Mouse (Mus musculus) thymus, postnatal 10 days (tissue): ENCODE results near the gene Ankrd6.
"Not testable (repeated sequence)": the region's sequence is repeated elsewhere in the genome, so short reads cannot be mapped to it uniquely, and the experiment has no call there.

Source experiments
- DNase-seq, 2 experiments: peaks; one replicate each; pipeline ENCODE4 v3.0.0; 2021; ENCODE audit warnings: low spot score in 2 of 2

Ankrd6 gene

DNA sequence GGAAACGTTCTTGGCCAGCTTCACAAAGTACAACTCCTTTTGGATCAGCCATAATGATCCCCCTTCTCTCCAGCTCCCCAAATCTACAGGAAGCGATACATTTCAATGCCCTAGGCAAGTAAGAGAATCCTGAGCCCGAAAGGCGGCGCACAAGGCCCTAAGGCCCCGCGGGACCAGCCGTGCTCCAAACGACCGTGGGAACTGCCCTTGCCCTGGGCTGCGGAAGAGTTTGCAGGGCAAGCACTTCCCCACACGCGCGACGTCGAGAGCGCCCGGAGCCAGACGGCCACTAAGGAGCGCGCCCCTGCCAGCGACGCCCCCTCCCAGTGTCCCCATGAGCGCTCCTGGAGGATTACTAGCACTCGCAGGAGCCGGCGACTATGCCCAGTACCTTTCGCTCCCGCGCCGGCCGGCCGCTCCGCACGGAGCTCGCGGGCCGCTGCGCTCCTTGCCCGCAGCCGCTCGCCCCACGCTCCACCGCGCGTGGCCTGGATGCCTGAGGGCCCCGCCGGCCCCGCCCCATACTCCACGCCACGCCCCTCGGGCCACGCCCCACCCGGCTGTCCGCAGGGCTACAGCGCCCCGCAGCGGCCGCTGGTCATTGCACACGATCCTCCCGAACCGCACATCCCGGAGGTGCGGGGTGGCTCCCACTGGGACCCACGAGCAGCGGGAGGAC, at the start of gene Ankrd6:
Gene Ankrd6 (minus strand): TSS at position 486 of the 679 bp plus-strand sequence.
- peak; percentile 53 to 80 for DNase-seq

DNA sequence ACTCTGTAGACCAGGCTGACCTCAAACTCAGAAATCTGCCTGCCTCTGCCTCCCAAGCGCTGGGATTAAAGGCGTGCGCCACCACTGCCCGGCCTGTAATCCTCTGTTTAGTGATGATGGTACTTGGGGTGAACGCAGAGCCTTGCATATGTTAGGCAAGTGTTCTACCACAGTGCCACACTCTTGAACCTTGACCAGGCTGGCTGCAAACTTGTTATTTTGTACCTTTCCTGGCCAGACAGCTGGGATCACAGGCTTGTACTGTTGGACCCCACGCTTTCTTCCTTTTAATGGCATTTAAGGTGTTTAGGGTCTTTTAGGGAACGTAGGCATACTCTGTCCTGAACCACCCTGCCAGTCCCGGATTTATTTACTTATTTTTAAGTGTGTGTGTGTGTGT, 48.4 kb upstream of the Ankrd6 start:
- no peak for DNase-seq

DNA sequence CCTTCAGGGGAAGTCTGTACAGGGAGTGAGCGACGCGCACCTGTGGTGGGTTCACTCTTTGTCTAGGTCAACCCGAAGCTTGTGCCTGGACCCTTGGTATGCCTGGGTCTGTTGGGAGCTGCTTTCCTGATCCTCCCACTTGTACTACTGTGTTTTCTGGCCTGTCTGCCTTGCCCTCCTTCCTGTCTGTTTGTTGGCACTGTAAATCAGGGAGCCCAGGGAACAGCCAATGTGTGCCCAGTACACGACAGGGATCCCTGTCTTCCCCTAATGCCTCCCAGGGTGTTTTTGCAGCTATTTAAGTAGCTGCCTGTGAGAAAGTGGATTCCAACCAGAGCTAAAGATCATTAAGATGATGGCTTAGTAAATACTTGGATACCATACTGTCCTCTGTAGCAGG, 46.9 kb upstream of the Ankrd6 start:
- no peak for DNase-seq

DNA sequence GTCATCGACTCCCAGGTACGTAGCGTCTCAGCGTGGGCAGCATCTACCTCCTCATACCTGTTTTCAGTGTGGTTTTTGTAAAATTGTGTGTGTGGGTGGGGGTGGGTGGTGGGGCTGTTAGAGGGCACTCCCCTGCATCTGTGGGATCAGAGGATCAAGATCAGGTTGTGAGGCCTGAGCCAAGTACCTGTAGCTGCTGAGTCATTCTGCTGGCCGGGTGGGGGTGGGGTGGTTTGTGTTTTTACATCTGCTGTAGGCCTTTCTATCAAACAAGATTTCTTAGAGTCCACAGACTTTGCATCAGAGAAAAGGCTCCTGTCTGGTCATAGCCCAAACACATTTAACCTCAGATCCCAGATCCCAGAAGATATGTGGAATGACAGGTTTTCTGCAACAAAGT, 45.4 kb upstream of the Ankrd6 start:
- no peak for DNase-seq

DNA sequence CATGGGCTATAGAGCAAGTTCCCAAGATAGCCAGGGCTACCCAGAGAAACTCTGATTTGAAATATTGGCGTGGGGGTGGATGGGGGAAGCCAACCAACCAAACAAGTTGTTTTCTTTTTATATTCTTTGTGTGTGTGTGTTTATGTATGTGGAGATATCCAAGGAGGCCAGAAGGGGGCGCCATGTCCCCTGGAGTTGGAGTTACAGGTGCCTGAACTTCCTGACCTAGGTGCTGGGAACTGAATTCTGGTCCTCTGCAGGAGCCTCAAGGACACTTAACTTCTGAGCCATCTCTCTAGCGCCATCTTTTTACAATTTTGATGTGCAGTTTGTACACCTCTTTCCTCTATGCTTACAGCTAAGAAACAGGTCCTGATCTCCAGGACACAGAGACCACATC, 43.5 kb upstream of the Ankrd6 start:
- DNase-seq = no peak

DNA sequence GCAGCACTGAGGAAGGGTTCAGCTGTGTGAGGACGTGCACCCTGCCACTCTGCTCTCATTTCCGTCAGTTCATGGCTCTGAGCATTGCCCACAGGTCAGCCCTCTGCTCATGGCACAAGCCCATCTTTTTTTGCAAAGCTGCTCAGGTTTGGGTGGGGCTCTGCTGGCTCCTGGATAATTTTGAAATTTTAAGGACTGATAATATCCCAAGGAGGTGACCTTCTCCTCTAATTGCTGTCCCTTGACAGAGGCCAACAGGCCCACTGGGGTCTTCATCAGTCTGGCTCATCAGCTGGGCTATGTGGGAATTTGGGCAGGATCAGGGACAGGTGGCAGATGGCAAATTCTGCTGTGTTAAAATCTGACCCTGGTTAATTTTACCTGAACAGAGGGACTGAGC, 38.7 kb upstream of the Ankrd6 start:
- no peak for DNase-seq

DNA sequence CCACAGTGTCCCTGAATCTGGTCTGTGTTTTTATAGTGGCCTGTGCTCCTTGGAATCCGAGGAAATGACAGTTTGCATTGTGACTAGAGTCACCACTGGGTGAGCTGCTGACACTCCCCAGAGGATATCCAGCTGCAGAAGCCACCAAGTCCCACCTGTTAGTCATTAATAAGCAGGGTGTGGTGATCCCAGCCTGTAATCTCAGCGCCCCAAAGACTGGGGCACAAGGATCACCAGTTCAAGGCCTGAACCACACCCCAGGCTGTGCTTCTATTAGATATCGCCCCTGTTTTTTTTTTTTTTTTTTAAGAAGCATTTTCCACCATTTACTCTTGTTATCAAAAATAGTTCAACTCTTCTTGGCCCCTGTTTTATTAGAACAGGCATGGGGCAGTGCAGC, 36.4 kb upstream of the Ankrd6 start:
- no peak for DNase-seq

DNA sequence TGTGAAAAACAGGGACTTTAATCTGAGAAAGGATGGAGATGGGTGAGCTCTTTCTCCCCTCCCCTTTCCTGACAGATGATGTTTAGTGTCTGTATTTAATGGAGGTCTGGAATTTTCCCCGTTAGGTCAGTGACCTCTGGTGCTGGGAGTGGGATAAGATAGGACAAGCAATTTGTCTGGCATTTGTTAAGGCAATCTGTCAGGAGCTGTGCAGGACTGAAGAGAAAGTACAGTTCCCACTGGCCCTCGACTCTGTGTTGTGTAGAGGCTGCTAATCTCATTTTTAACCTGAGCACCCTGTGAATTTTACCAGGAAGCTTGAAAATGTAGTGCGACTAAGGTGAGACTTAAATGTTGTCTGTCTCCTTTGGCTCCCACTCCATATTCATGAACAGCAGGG, 35.0 kb upstream of the Ankrd6 start:
- no peak for DNase-seq

DNA sequence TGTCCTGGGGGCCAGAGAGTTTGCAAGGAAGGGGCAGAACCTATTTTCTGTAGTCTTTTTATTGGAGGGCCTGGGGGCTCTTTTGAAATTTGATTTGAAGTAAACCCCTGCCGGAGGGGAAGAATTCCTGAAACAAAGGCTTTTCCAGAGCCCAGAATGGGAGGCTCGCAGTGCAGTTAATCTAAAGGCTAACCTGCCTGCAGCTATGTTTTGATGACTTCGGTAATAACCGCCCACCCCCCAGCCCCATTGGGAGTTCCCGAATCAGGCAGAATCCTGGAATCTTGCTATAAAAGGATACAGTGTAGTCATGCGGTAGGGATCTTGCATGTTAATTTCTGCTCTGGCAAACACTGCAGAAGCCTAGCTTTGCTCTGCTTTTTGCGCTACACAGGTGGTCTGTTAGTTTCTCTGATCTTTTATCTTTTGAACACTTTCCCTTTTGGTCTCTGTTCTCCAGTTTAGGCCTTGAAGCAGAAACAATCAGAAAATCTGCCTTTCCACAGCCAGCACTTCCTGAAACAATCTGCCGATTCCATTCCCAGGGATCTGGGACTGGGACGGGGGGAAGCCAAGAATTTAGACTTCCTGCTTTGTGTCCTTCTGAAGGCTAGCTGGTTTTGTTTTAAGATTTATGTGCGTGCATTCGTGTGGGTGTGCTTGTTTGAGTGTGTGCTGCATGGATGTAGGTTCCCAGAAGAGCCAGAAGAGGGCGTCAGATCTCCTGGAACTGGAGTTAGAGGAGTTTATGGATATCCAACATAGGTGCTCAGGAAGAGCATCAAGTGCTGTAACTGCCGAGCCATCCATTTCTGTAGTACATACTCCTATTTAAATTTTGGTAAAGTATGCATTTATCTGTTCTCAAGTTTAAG, 34.4 kb upstream of the Ankrd6 start:
- DNase-seq = peak; percentile 7 to 32

DNA sequence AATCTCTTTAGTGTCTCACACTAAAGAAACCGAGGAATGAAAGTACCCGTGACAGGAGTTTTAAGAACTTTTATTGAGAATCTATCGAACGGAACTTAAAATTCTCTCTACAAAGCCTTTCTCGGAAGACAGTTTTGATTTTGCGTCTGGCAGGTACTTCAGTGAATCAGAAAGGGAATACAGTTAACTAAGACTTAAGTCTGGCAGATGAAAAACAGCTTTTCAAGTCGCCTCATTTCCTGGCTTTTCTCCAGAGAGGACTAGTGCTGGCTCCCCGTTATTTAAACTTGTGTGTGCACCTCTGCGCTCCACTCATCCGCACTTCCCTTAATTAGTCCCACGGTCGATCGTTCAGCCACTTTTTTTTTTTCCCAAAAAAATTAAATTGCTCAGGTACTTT, 33.6 kb upstream of the Ankrd6 start:
- no peak for DNase-seq

DNA sequence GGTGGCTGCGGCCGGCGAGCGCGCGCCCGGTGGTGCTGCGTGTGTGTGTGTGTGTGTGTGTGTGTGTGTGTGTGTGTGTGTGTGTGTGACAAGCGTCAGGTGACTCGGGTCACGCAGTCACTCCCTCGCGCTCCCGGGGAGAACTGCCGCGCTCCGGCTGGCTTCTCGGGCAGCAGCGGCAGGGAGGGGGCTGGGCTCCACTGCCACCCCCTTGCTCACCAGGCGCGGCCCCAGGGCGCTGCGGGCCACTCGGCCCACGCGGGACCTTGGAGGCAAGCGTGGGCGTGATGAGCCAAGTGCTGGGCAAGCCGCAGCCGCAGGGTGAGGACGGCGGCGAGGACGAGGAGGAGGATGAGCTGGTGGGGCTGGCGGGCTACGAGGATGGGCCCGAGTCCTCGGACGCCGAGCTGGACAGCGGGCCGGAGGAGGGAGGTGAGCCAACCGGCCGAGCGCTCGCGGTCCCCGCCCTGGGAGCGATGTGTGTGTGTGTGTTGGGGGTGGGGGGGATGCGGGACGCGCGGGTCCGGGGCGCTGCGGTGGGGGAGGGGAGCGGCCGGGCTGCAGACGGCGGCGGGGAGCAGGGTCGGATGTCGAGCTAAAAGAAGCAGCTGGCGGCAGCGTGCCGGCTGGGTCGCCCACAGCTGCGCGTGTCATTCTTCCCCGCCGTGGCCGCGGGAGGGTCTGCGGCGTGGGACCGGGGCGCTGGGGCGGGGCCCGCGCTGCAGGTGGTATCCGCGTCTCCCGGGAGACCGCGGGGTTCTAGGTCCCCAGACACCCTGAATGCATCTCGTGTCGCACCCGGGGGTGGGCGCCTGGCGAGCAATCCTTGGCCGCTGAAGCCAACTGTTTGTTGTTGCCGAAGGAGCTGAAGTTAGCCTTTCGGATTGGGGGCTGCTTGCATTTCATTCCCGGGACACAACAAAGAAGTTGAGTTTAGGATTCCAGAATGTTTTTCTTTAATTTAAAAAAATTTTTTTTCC, 32.8 kb upstream of the Ankrd6 start:
- peak; percentile 76 to 81 for DNase-seq

DNA sequence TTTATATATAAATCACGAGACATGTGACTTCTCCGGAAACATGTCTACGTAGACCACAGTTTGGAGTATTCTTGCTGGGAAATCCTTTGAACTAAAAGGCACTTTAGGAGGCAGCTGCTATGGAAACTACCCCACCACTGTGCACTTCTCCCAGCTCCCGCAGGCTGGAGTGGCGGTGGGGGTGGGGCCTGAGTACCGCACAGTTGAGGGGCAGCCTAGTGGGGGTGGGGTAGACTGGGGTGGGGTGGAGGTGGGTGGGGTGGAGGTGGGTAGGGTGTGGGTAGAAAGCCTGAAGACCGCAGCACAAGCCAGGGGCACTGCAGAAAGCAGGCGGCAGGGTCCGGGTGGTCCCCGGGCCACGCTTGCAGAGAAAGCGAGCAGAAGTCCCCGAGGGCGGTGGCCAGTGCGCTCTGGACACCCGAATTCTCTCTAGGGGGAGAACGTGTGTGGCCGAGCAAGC, 32.1 kb upstream of the Ankrd6 start, which contains the start of gene Rragd:
Gene Rragd (plus strand): TSS at position 322 of the 460 bp plus-strand sequence.
- peak; percentile 40 to 41 for DNase-seq

DNA sequence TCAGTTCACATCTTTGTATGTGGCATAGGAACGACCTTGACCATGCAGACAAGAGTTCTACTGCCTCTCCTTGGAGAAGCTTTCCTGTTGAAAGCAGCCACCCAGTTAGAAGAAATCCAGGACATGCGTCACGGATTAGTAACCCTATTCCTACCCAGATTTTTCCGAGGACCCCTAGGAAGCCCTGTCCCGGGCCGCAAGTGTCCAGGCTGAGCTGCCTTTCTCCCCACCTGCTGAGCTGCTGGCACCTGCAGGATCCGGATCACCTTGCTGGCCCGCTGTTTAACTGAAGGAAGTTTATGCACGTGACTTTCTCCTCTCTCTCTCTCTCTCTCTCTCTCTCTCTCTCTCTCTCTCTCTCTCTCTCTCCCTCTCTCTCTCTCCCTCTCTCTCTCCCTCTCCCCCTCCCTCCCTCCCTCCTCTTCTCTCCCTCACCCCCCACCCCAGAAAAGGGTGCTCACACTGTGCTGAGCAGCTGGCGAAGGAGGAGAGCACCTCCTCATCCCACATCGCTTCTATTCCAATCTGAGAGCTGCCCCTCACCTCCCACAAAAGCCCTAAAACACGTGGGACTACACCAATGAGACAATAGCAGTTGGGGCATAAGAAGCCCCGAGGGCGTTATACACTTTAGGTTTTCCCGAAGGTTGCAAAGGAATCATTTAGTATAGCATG, 31.5 kb upstream of the Ankrd6 start:
- DNase-seq = peak; percentile 9 to 10

DNA sequence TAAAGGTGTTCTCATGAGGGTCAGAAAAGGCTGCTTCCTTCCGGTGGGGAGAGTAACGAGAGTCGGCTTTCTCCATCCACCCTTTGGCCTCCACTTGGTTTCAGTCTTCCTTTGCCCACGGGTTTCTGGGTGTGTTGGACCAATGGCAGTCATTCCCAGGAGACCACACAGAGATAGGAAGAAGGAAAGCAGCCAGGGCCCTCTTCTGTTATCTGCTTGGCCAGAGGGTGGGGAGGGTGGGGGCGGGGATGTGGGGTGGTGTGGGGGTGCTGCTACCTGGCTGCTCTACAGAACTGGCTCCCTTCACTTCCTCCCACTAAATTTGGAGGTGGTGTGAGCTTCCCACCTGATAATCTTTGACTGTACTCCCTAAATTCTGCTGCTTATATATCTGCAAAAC, 31.0 kb upstream of the Ankrd6 start:
- no peak for DNase-seq

DNA sequence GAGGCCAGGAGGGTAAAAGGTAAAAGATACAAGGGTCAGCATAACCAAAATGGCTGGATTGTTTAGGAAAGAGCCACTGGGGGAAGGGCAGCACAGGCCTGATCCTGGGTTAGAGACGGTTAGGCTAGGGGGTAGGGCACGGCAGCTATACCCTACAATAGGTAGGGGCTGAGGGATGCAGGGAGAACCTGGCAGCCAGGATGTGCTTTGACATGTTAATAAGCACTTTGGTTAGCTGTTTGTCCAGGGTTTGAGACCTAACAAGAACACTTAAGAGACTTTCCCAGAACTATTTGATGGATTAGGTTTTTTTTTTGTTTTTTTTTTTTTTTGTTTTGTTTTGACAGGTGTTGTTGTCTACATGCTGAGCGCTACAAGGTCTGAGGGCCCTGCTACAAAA, 29.4 kb upstream of the Ankrd6 start:
- DNase-seq = no peak

DNA sequence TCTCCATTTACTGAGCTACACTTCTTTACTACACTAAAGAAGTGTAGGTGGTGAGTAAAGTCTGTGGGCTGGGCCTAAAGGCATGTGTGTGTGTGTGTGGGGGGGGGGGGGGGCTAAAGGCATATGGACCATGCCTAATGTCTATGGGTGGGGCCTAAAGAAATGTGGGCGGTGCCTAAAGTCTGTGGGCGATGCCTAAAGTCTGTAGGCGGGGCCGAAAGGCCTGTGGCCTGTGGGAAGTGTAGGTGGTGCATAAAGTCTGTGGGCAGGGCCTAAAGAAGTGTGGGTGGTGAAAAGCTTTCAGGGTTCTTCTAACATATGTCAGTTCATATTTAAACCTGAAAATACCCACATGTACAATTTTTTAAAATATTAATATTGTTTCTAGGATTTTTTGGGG, 26.7 kb upstream of the Ankrd6 start:
- DNase-seq = no peak

DNA sequence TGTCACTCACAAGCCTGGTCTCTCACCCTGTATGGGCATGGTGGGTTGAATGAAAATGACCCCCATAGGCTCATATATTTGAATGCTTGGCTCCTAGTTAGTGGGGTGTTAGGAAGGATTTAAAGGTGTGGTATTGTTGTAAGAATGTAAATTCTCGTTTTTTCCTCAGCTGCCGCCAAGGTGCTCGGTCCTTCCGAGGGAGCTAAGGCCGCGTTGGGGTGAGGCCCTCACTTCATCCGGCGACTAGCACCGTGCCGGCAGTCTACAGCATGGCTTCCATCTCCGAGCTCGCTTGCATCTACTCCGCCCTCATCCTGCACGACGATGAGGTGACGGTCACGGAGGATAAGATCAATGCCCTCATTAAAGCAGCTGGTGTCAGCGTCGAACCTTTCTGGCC, 14.0 kb upstream of the Ankrd6 start:
- not testable (repeated sequence) for DNase-seq

DNA sequence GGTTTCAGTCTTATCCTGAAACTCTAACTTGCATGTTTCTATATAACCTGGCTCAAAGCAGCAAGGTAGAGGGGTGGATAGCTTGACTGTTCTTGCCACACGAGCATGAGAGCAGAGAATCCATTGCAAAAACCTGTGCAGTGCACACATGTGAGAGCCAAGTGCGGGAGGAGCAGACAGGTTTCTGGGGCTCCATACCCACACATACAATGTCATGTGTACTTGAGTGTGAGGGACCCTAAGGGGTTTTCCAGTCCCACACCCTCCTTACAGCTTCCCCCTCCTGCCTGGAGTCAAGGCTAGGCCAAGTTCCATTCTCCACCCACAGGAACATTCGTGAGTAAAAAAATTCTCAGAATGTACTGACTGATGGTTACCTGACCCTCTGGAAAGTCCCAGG, 10.8 kb upstream of the Ankrd6 start:
- DNase-seq = no peak

DNA sequence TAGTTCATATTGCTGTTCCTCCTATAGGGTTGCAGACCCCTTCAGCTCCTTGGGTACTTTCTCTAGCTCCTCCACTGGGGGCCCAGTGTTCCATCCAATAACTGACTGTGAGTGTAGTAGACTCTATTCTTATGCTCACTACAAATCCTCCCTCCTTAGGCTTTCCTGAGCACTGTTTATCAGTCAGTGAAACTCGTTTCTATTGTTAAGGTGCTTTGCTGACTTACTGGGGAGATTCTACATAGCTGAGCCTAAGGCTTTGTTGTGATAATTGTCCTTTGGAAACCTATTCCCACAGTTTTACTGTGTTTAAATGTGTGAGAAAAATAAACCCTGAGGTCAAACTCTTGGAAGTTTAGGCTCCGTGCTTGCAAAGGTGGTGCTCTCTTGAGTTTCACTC, 5.8 kb upstream of the Ankrd6 start:
- no peak for DNase-seq

DNA sequence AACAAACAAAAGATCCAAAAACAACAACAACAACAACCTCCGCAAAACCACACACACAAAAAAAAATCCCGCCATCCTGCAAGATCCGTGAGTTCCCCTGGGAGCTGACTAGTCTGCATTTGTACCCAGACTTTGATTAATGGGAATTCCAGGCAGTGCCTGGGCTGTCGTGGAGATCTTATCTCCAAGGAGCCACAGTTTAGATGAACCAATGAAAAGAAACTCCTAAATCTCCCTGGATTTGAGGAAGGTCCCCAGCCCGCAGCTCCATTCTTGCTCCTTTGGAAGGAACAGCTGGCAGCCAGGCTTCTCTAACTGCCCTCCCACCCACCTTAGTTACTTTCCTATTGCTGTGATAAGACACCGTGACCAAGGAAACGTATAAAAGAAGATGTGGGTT, 2.0 kb upstream of the Ankrd6 start:
- no peak for DNase-seq
